Mouse (Mus musculus) lung, embryonic 15.5 days (tissue): ENCODE measurements around the gene Pcdh9. TPM values are rescaled to one million over a fixed set of nuclear protein-coding genes. Genes with fewer than 3 reads are reported as not detected.

ENCODE experiments used
- ATAC-seq: fragments of 200-750 bp; cut with Nextera tagmentation; 2 replicates; pipeline ENCODE4 v1.8.0; 2017; ENCODE audit warnings: moderate number of reproducible peaks, borderline replicate concordance; ENCODE audit not compliant: low FRiP score, low TSS enrichment; ENCODE audit errors: extremely low read depth
- H3K27ac ChIP-seq: fragments of 300-500 bp; sonication (generic); 2 replicates; pipeline ENCODE4 v1.5.1; 2015; ENCODE audit warnings: moderate library complexity, mild to moderate bottlenecking, inconsistent platforms
- H3K27me3 ChIP-seq: fragments of 300-500 bp; sonication (generic); 2 replicates; pipeline ENCODE4 v1.6.1; 2015; ENCODE audit warnings: inconsistent platforms
- H3K36me3 ChIP-seq: fragments of 300-500 bp; sonication (generic); 2 replicates; pipeline ENCODE4 v1.6.1; 2015; ENCODE audit warnings: inconsistent platforms
- H3K4me1 ChIP-seq: fragments of 300-500 bp; sonication (generic); 2 replicates; pipeline ENCODE4 v1.6.1; 2015; ENCODE audit warnings: inconsistent platforms
- H3K4me2 ChIP-seq: fragments of 300-500 bp; sonication (generic); 2 replicates; pipeline ENCODE4 v1.6.1; 2015; ENCODE audit warnings: inconsistent platforms, mild to moderate bottlenecking, moderate library complexity
- H3K4me3 ChIP-seq: fragments of 300-500 bp; sonication (generic); 2 replicates; pipeline ENCODE4 v1.5.1; 2015; ENCODE audit warnings: mild to moderate bottlenecking, inconsistent platforms
- H3K9ac ChIP-seq: fragments of 300-500 bp; sonication (generic); 2 replicates; pipeline ENCODE4 v1.6.1; 2015; ENCODE audit warnings: inconsistent platforms
- H3K9me3 ChIP-seq: fragments of 300-500 bp; sonication (generic); 2 replicates; pipeline ENCODE4 v1.6.1; 2016; ENCODE audit warnings: inconsistent platforms
- WGBS: fragments of 180-500 bp; shearing (Covaris S2); methylation state at CpG from one replicate; pipeline ENCODE4 v1.1.7; 2015; 5-methylcytosine and 5-hydroxymethylcytosine counted together
- polyA plus RNA-seq: library from polyadenylated mRNA; unstranded; fragments of >200 nt; fragmentation: Nextera tagmentation; extraction: Ambion mirVana; gene quantifications from 2 replicates; pipeline ENCODE4 v1.2.1, GENCODE M21; 2015

Gene Pcdh9
- polyA plus RNA-seq, 1 experiment from 2014 or later: 10.3 TPM

DNA sequence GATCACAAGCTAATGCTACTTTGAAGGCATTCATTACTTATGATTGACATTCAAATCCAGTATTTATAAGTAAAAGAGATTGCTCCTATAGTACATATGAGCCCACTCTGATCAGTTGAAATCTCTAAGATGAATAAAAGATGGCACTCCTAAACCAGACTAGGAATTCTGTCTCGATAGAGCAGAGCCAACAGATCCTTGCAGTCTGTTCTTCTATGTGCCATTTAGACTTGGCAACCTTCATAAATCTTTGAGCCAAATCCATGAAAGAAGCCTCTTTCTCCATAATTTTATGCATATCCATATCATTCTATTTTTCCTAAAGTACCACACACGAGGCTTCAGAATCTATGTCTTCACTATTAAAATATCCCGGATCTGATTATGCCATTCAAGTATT, 834.5 kb downstream of the Pcdh9 start:
- no peak overlapping the region for H3K4me3 ChIP-seq
- no peaks in the 10 kb centered on the region for H3K4me1 ChIP-seq
- H3K27ac ChIP-seq: no peak overlapping the region
- no peak overlapping the region for H3K9ac ChIP-seq
- no peak overlapping the region for H3K4me2 ChIP-seq
- H3K9me3 ChIP-seq: no peaks in the 10 kb centered on the region
- H3K36me3 ChIP-seq: no peaks in the 10 kb centered on the region
- ATAC-seq: no peak
- 78% methylated on average over 3 of the region's 3 CpGs for WGBS
- H3K27me3 ChIP-seq: no peaks in the 10 kb centered on the region

DNA sequence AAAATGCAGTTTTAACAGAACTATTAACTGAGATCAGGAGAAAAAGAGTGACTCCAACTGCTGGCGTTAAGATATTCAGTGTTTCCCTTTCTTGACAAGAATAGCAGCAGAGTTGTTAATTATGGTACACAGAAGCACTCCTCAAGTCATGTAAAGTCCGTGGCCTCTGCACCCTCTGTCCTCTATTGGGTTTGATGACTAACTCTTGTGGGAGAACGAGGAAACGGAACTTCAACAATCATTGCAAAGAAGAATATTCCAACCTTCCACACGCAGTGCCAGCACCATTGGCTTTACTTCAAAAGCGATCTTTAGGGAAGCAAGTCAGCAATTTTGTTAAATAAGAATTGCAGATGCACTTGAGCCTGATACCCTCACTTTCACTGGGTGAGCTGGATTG, 849.9 kb downstream of the Pcdh9 start:
- WGBS: 64% methylated on average over 6 of the region's 6 CpGs

GRCm38 (mm10) chr14:93039326-93040221, 850.9 kb downstream of the Pcdh9 start:
- Histone ChIP-seq H3K36me3 (no peaks in the 10 kb centered on the region), H3K4me3 (no peak overlapping the region), H3K9me3 (no peaks in the 10 kb centered on the region), H3K27ac (no peak overlapping the region), H3K4me1 (no peaks in the 10 kb centered on the region), H3K9ac (no peak overlapping the region), H3K4me2 (no peak overlapping the region), H3K27me3 (no peaks in the 10 kb centered on the region)
- ATAC-seq: no peak
- 57% methylated on average over 8 of the region's 8 CpGs for WGBS

More for the DNA sequence above, 849.9 kb downstream of the Pcdh9 start:
- no peak for ATAC-seq
- no peak overlapping the region for H3K4me3 ChIP-seq
- H3K4me1 ChIP-seq: no peaks in the 10 kb centered on the region
- no peak overlapping the region for H3K4me2 ChIP-seq
- H3K27me3 ChIP-seq: no peaks in the 10 kb centered on the region
- no peaks in the 10 kb centered on the region for H3K9me3 ChIP-seq
- H3K27ac ChIP-seq: no peak overlapping the region
- no peak overlapping the region for H3K9ac ChIP-seq
- no peaks in the 10 kb centered on the region for H3K36me3 ChIP-seq

- Histone ChIP-seq H3K27me3 (no peaks in the 10 kb centered on the region), H3K4me3 (no peak overlapping the region)
- WGBS: 61% methylated on average over 5 of the region's 5 CpGs
These were observed 881.1 kb downstream of the Pcdh9 start for GRCm38 (mm10) chr14:93009147-93010064.

More at GRCm38 (mm10) chr14:93009147-93010064, 881.1 kb downstream of the Pcdh9 start:
- ATAC-seq: no peak
- H3K36me3 ChIP-seq: no peaks in the 10 kb centered on the region
- no peaks in the 10 kb centered on the region for H3K9me3 ChIP-seq
- H3K9ac ChIP-seq: no peak overlapping the region
- no peak overlapping the region for H3K4me2 ChIP-seq
- no peaks in the 10 kb centered on the region for H3K4me1 ChIP-seq
- no peak overlapping the region for H3K27ac ChIP-seq
